Comparison of ENCODE assay signal across 32 mouse cellular contexts in the genomic region with DNA sequence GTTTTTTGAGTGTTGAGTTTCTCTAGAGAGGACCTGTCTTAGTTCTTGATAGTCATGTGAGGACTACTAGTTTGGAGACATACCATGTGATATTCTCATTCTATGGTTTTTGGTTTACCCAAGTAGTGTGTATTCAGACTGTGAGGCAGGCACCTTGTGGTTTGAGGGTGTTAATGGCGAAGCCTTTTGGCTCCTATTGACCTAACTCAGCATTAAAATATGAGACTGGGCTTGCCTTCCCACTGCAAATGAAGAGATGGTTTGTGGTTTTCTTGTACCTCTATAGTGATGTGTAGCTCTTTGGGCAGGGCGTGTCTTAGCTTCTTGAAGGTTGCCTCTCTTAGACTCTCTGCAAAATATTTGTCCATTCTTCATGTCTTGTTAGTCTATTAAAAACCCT.
DNase-seq lines count a peak whose midpoint lies in the region; ATAC-seq and TF ChIP-seq lines count a peak whose summit lies in the region.
"Had no signal": no experiment of that assay in that cellular context is flagged by ENCODE, and none has a peak within 500 bp of the region (broad histone marks: within the 10 kb centered on the region; RNA-seq: fewer than 3 reads in every experiment).

No protein-coding gene starts in this region.

- H3K9me3 ChIP-seq in lung, postnatal 0 days (ENCODE audit: low read length) = no peaks in the 10 kb centered on the region
- H3K9me3 ChIP-seq: embryonic facial prominence, embryonic 10.5 days; embryonic facial prominence, embryonic 13.5 days; forebrain, embryonic 12.5 days; forebrain, embryonic 15.5 days; G1E; heart, embryonic 12.5 days; heart, embryonic 15.5 days; hindbrain, embryonic 10.5 days; intestine, embryonic 15.5 days had no signal

- TF ChIP-seq EP300 in lung, postnatal 0 days (IDR thresholded peaks at IDR 0.05) = peak; percentile 27; the same call in 1 of the 2 replicates

- no peak overlapping the region for H3K9ac ChIP-seq in lung, postnatal 0 days (replicated peaks; ENCODE audit: low read depth)
- H3K9ac ChIP-seq: embryonic facial prominence, embryonic 13.5 days; forebrain, embryonic 12.5 days; forebrain, embryonic 15.5 days; heart, embryonic 12.5 days; heart, embryonic 15.5 days; hindbrain, embryonic 14.5 days; intestine, embryonic 15.5 days had no signal

- TF ChIP-seq CTCF in lung, postnatal 0 days (IDR thresholded peaks at IDR 0.05) = no peak
- no peak for TF ChIP-seq CTCF in kidney, adult 2 months (conservative IDR thresholded peaks at IDR 0.05; ENCODE audit: insufficient read depth, insufficient read length, low read depth, low read length)

- whole genome bisulfite sequencing in lung, postnatal 0 days = 77% methylated on average over 2 of the region's 2 CpGs
- WGBS in kidney, adult 2 months = 98% methylated on average over 2 of the region's 2 CpGs

- ATAC-seq in lung, postnatal 0 days = peak; percentile 50
- peak; percentile 71 for ATAC-seq in activated CD4-positive, CD25-positive, alpha-beta regulatory T cell, adult 4 months
- ATAC-seq: forebrain, embryonic 15.5 days; hindbrain, postnatal 0 days; intestine, embryonic 15.5 days had no signal

- H3K27ac ChIP-seq in lung, postnatal 0 days (ENCODE audit: low read length) = no peak overlapping the region
- no peak overlapping the region for H3K27ac ChIP-seq in kidney, adult 2 months (ENCODE audit: insufficient read depth, low read depth, low read length)
- H3K27ac ChIP-seq: embryonic facial prominence, embryonic 10.5 days; embryonic facial prominence, embryonic 13.5 days; forebrain, embryonic 12.5 days; forebrain, embryonic 15.5 days; hindbrain, embryonic 10.5 days; hindbrain, embryonic 14.5 days; hindbrain, postnatal 0 days; intestine, embryonic 15.5 days had no signal

- H3K36me3 ChIP-seq in lung, postnatal 0 days (ENCODE audit: insufficient read depth, low read length) = no peaks in the 10 kb centered on the region
- no peaks in the 10 kb centered on the region for H3K36me3 ChIP-seq in kidney, adult 2 months (ENCODE audit: control insufficient read depth, insufficient read depth, low read length)
- H3K36me3 ChIP-seq: embryonic facial prominence, embryonic 13.5 days; forebrain, embryonic 12.5 days; forebrain, embryonic 15.5 days; heart, embryonic 15.5 days; hindbrain, embryonic 10.5 days; intestine, embryonic 15.5 days had no signal

- H3K4me1 ChIP-seq in lung, postnatal 0 days (ENCODE audit: insufficient read depth, low read depth, low read length) = no peaks in the 10 kb centered on the region
- no peaks in the 10 kb centered on the region for H3K4me1 ChIP-seq in kidney, adult 2 months (ENCODE audit: control insufficient read depth, insufficient read depth, low read length)
- H3K4me1 ChIP-seq: embryonic facial prominence, embryonic 10.5 days; embryonic facial prominence, embryonic 13.5 days; forebrain, embryonic 12.5 days; forebrain, embryonic 15.5 days; hindbrain, embryonic 10.5 days; intestine, embryonic 15.5 days had no signal

- no peak overlapping the region for H3K4me2 ChIP-seq in lung, postnatal 0 days (replicated peaks; ENCODE audit: low read depth, low read length)
- H3K4me2 ChIP-seq: embryonic facial prominence, embryonic 13.5 days; forebrain, embryonic 12.5 days; forebrain, embryonic 15.5 days; heart, embryonic 12.5 days; heart, embryonic 15.5 days; hindbrain, embryonic 14.5 days; intestine, embryonic 15.5 days had no signal

- no peak for DNase-seq in lung, postnatal 0 days (ENCODE audit: low spot score)
- DNase-seq in lung, adult 18-20 months = no peak
- DNase-seq in CD4-positive, CD25-positive, alpha-beta regulatory T cell, adult 2 months (ENCODE audit: low read depth, low spot score) = peak; percentile 8
- peak; percentile 7 to 13 for DNase-seq in natural killer cell, adult 2 months (ENCODE audit: low spot score in 2 of 2)
- no peak for DNase-seq in kidney, adult 2 months
- no peak for DNase-seq in neural tube, embryonic 10.5 days (ENCODE audit: extremely low spot score, low spot score)
- no peak for DNase-seq in layer of hippocampus, adult 8-10 months (ENCODE audit: low spot score in 2 of 2)
- DNase-seq: adrenal gland, postnatal 14 days; B cell, adult 2 months; cerebellum, adult 11 months; cerebellum, adult 2 months; cerebellum, adult 9-11 months; cerebellum, postnatal 36 days; embryo, embryonic 11 days; gastrocnemius, postnatal 25 days; heart, adult 18-20 months; heart, postnatal 10 days; heart, postnatal 36 days had no signal

- no peak overlapping the region for H3K4me3 ChIP-seq in lung, postnatal 0 days (ENCODE audit: low read depth, low read length)
- no peak overlapping the region for H3K4me3 ChIP-seq in kidney, adult 2 months (ENCODE audit: insufficient read depth, low read depth, low read length)
- H3K4me3 ChIP-seq: embryonic facial prominence, embryonic 10.5 days; embryonic facial prominence, embryonic 13.5 days; erythroblast, embryonic 14.5 days; forebrain, embryonic 12.5 days; forebrain, embryonic 15.5 days; heart, embryonic 12.5 days; heart, embryonic 15.5 days; hindbrain, embryonic 10.5 days; intestine, embryonic 15.5 days had no signal

- H3K27me3 ChIP-seq in lung, postnatal 0 days (replicated peaks; ENCODE audit: insufficient read depth, low read length) = no peaks in the 10 kb centered on the region
- H3K27me3 ChIP-seq in kidney, adult 2 months (replicated peaks; ENCODE audit: control insufficient read depth, insufficient read depth, low read length) = no peaks in the 10 kb centered on the region
- H3K27me3 ChIP-seq: CH12.LX; forebrain, embryonic 15.5 days; heart, embryonic 12.5 days; heart, embryonic 15.5 days; intestine, embryonic 15.5 days had no signal

- no peak for TF ChIP-seq POLR2A in kidney, adult 2 months (IDR thresholded peaks at IDR 0.05; ENCODE audit: low read depth, low read length)

Comparison
In these comparisons a context has a peak if more than half of its experiments do, and no peak if none do; other contexts are left out.
1. DNase-seq: peak in CD4-positive, CD25-positive, alpha-beta regulatory T cell, adult 2 months (single experiment) and natural killer cell, adult 2 months (2 of 2); none in lung, postnatal 0 days (single experiment), lung, adult 18-20 months (0 of 2), kidney, adult 2 months (single experiment), neural tube, embryonic 10.5 days (single experiment) and layer of hippocampus, adult 8-10 months (0 of 2).